Mouse (Mus musculus) hindbrain, embryonic 11.5 days (tissue): Measurements from ENCODE around the gene Shisa7. TPM values are rescaled to one million over a fixed set of nuclear protein-coding genes. Genes with fewer than 3 reads are reported as not detected.

Source experiments
- ATAC-seq: fragments of 200-750 bp; cut with Nextera tagmentation; 2 replicates; pipeline ENCODE4 v1.8.0; 2017; ENCODE audit warnings: mild to moderate bottlenecking, moderate TSS enrichment, moderate library complexity; ENCODE audit not compliant: low FRiP score
- DNase-seq: peaks from one replicate; pipeline ENCODE4 v3.0.0-alpha.2; 2015; ENCODE audit warnings: low spot score
- H3K27ac ChIP-seq: fragments of 300-500 bp; sonication (generic); 2 replicates; pipeline ENCODE4 v1.5.1; 2014; ENCODE audit warnings: mild to moderate bottlenecking, low read depth, low read length
- H3K27me3 ChIP-seq: fragments of 300-500 bp; sonication (generic); 2 replicates; pipeline ENCODE4 v1.6.1; 2014; ENCODE audit warnings: mild to moderate bottlenecking, low read length, moderate library complexity, mixed read lengths; ENCODE audit not compliant: control insufficient read depth, insufficient read depth
- H3K36me3 ChIP-seq: fragments of 300-500 bp; sonication (generic); 2 replicates; pipeline ENCODE4 v1.6.1; 2014; ENCODE audit warnings: mild to moderate bottlenecking, low read length, moderate library complexity, mixed read lengths; ENCODE audit not compliant: control insufficient read depth, insufficient read depth
- H3K4me1 ChIP-seq: fragments of 300-500 bp; sonication (generic); replicated peaks from 2 replicates; pipeline ENCODE4 v1.6.1; 2014; ENCODE audit warnings: low read length, mixed read lengths; ENCODE audit not compliant: control insufficient read depth, insufficient read depth
- H3K4me2 ChIP-seq: fragments of 300-500 bp; sonication (generic); replicated peaks from 2 replicates; pipeline ENCODE4 v1.6.1; 2014; ENCODE audit warnings: mild to moderate bottlenecking, low read depth, low read length
- H3K4me3 ChIP-seq: fragments of 300-500 bp; sonication (generic); 2 replicates; pipeline ENCODE4 v1.5.1; 2014; ENCODE audit warnings: low read depth, low read length
- H3K9ac ChIP-seq: fragments of 300-500 bp; sonication (generic); 2 replicates; pipeline ENCODE4 v1.6.1; 2014; ENCODE audit warnings: low read depth, low read length
- H3K9me3 ChIP-seq: fragments of 300-500 bp; sonication (generic); 2 replicates; pipeline ENCODE4 v1.6.1; 2016; ENCODE audit warnings: low read length; ENCODE audit not compliant: control insufficient read depth
- WGBS: fragments of 180-500 bp; shearing (Covaris S2); extraction: QIAGEN DNeasy Blood & Tissue Kit; methylation state at CpG from one replicate; pipeline ENCODE4 v1.1.7; 2014; 5-methylcytosine and 5-hydroxymethylcytosine counted together
- polyA plus RNA-seq: library from polyadenylated mRNA; unstranded; fragments of >200 nt; fragmentation: Nextera tagmentation; extraction: Ambion mirVana; gene quantifications from 2 replicates; pipeline ENCODE4 v1.2.1, GENCODE M21; 2014

Shisa7 gene
- polyA plus RNA-seq, 1 experiment from 2014 or later, result 4.1 TPM

DNA sequence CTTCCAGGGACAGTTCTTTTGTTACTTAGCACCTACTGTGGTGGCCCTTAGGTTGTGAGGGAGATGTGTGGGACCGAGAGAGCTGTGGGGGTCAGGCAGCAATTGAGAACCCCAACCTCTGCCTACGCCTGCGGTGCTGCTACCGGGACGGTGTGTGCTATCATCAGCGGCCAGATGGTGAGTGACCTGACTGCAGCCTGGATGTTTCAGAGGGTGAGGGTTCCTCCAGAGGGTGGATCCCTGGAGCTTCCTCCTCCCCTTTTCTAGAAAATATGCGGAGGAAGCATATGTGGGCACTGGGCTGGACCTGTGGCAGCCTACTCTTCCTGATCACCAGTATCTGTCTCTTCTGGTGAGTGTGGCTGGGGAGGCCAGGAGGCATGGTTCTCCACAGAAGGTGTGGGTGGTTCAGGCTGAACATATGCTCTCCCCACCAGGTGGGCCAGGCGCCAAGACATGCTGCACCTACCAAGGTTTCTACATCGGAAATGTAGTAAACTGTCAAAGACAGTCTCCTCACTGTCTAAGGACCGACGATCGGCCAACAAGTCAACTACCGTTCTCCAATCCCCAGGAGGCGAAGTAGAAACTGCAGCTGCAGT, 60.7 kb downstream of the Shisa7 start:
- no peak for ATAC-seq
- H3K4me3 ChIP-seq, result no peak overlapping the region
- no peak for DNase-seq
- H3K27me3 ChIP-seq, result peaks cover 5% of the 10 kb centered on the region
- H3K4me2 ChIP-seq, result no peak overlapping the region
- no peak overlapping the region for H3K9ac ChIP-seq
- no peaks in the 10 kb centered on the region for H3K36me3 ChIP-seq
- WGBS, result 79% methylated on average over 14 of the region's 14 CpGs
- no peaks in the 10 kb centered on the region for H3K9me3 ChIP-seq
- H3K4me1 ChIP-seq, result no peaks in the 10 kb centered on the region
- no peak overlapping the region for H3K27ac ChIP-seq

DNA sequence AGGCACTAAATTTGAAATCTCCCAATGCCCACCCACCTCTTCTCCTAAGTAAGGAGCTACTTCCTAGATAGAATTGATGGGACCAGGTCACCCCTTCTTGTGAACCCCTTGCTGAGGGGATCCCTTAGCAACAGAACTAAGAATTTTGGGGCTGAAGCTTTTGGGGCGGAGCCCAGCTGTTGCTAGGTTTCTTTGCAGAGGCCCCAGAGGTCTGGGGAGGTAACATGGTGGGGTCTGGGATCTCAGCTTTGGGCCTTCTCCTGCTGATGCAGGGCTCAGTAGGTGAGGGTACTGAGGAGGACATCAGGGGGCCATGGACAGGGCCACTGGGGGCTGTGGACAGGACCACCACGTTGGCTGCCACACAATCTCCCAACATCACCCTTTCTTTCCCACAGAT, 61.7 kb downstream of the Shisa7 start, which contains the start of the genes Il11 and Tmem190:
TSS of gene Il11 (minus strand) at position 101 of the 400 bp plus-strand sequence.
TSS of gene Tmem190 (plus strand) at position 179 of the 400 bp plus-strand sequence.
- Histone ChIP-seq H3K9me3 (no peaks in the 10 kb centered on the region), H3K4me3 (no peak within 1 kb of the TSS), H3K36me3 (no peaks in the 10 kb centered on the region), H3K27me3 (peaks cover 14% of the 10 kb centered on the region), H3K27ac (no peak within 1 kb of the TSS), H3K4me2 (no peak within 1 kb of the TSS), H3K9ac (no peak within 1 kb of the TSS), H3K4me1 (no peaks in the 10 kb centered on the region)
- DNase-seq (no peak), ATAC-seq (no peak)
- WGBS, result 75% methylated on average over 2 of the region's 2 CpGs

DNA sequence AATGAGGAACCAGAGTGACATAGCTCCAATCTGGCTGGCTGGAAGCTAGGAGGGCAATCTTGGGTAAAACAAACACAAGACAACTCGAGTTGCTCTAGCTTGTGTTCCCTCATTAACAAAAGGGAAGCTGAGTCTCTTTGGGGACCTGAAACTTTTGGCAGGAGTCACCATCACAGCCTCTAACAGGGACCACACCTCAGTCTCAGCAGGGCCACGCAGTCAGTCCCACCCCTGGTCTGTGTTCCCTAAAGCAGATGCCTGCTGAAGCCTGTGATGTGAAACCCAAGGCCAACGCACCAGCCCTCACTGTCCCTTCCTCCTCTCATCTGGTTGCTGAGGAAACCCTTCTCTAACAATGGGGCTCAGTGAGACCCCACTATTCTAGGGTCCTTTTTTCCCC, 62.4 kb downstream of the Shisa7 start:
- no peak for DNase-seq
- no peak overlapping the region for H3K9ac ChIP-seq
- no peak overlapping the region for H3K4me3 ChIP-seq
- H3K9me3 ChIP-seq, result no peaks in the 10 kb centered on the region
- no peak overlapping the region for H3K27ac ChIP-seq
- no peak overlapping the region for H3K4me2 ChIP-seq
- H3K27me3 ChIP-seq, result peaks cover 21% of the 10 kb centered on the region
- no peaks in the 10 kb centered on the region for H3K4me1 ChIP-seq
- WGBS, result 56% methylated on average over 3 of the region's 3 CpGs
- no peak for ATAC-seq
- H3K36me3 ChIP-seq, result no peaks in the 10 kb centered on the region

DNA sequence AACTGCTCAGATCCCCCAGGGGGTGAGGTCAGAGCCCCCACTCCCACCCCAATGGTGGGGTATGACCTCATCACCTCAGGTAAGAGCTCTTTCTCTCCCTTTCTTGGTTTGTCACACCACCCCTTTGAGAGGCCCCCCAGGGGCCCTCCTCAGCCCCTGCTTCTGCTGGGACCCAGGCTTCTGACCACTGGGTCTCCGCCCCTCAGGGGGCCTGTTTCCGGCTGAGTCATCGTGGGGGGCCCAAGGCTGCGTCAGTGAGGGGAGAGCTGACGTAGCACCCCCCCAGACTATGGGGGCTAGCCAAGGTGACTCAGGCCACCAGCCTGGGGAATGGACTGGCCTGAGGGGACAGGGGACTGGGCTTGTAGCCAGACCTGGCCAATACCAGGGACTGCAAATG, 64.6 kb downstream of the Shisa7 start:
- ATAC-seq (no peak), DNase-seq (no peak)
- Histone ChIP-seq H3K4me1 (peaks cover 3% of the 10 kb centered on the region; the same call in 1 of the 2 replicates), H3K36me3 (no peaks in the 10 kb centered on the region), H3K9ac (no peak overlapping the region), H3K27ac (no peak overlapping the region), H3K4me3 (no peak overlapping the region), H3K27me3 (peaks cover 40% of the 10 kb centered on the region), H3K4me2 (no peak overlapping the region), H3K9me3 (no peaks in the 10 kb centered on the region)
- WGBS, result 29% methylated on average over 3 of the region's 5 CpGs

DNA sequence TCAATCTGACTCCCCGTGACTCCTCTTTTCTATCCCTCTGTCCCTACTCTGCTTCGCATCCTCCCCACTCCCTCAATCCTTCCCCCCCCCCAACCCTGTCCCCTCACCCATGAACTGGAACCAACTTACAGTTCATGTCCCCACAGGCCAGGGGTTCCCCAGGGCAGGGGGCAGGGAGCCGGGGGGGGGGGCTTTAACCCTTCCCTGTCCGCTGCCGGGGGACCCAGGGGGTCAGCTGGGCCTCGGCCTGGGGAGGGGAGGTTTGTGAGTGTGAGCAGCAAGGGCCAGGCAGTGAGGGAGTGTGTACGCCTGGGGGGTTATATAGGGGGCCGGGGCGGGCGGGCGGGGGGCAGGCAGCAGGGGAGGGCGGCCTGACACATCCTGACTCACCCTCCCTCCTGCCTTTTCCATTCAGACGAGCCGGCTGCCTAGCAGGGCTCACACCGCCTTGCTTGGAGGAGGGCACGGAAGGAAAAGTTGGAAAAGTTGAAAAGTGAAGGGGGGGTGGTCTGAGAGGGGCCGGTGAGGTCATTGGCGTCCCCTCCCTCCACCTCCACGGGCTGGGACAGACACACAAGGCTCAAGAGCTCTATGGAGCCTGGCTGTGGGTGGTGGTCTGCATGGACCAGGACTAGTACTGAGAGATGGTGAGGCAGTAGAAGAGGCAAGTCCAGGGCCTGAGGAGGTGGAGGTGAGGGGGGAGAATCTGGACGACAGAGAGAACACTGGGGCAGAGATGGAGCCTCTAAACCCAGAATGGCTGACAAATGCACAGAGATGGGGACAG, 66.5 kb downstream of the Shisa7 start:
- H3K9ac ChIP-seq, result no peak overlapping the region
- DNase-seq (no peak), ATAC-seq (0 out of 2 replicates have a peak, but pooled peaks have one; percentile 11)
- H3K4me1 ChIP-seq, result peaks cover 3% of the 10 kb centered on the region; the same call in 1 of the 2 replicates
- H3K27me3 ChIP-seq, result peaks cover 40% of the 10 kb centered on the region
- no peak overlapping the region for H3K4me3 ChIP-seq
- H3K4me2 ChIP-seq, result no peak overlapping the region
- H3K27ac ChIP-seq, result no peak overlapping the region
- H3K36me3 ChIP-seq, result no peaks in the 10 kb centered on the region
- no peaks in the 10 kb centered on the region for H3K9me3 ChIP-seq
- 6% methylated on average over 17 of the region's 20 CpGs for WGBS

DNA sequence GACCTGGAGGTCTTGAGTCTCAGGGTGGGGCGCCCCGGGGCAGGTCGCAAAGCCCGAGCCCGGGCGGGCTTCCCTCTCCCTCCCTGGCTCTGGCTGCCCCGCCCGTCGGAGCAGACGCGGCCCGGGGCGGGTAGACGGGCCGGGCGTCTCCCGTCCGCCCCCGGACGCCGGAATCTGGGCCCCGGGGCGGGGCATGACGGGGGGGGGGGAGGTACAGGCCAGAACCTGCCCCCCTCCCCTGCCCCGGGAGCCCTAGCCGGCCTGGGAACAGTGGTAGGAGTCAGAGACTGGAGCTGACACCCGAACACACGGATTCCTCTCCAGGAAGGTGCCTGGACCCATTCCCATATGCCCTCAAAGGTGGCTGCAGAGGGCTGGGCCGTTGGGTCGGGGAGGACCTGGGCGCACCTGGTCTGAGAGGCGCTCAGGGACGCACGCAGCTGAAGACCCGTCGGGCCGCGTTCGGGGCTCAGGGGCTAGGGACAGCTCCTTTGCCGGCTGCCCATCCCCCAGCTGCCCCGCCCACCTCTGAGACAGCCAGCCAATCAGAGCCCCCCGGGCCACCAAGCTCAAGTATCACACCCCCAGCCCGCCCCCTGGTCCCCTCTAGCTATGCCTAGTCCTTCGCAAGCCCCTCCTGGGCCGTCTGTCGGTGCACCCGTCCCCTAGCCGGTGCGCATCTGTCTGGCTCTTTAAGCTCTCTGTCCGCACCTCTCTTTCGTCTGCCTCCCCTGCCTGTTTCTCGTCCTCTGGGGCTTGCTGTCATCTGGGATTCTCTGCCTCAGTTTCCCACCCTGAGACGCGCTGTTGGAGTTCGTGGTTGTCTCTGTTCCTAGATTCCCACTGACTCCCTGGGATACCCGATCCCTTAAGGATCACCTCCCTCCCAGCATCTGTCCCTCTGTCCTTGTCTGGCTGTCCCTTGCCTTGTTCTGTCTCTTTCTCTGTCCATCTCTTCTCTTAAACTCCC, 67.3 kb downstream of the Shisa7 start:
- peak; percentile 86 for ATAC-seq
- Histone ChIP-seq H3K4me3 (peak overlapping the region; percentile 16), H3K36me3 (no peaks in the 10 kb centered on the region), H3K9ac (peak overlapping the region; percentile 21; the same call in 1 of the 2 replicates), H3K27ac (no peak overlapping the region), H3K27me3 (peaks cover 40% of the 10 kb centered on the region), H3K9me3 (no peaks in the 10 kb centered on the region), H3K4me1 (peaks cover 3% of the 10 kb centered on the region; the same call in 1 of the 2 replicates), H3K4me2 (peak overlapping the region; percentile 36)
- 1% methylated on average over 45 of the region's 56 CpGs for WGBS
- peak; percentile 78 for DNase-seq

DNA sequence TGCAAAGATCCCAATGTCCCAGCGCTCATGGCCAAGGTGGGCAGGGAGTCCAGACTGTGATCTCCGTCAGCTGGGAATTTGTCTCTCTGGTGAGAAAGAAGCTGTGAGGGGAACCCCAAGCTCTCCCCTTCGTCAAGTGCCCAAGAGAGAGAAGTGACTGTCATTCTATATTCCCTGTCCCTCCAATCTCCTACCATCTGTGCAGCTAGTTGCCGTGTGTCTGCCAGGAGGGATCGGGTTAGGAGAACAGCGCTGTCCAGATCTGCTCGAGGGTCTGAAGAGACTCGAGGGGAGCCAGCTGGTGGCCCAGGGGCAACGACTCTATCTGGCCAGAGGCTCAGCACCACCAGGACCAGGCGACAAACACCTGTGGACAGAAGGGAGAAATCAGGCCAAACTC, 68.4 kb downstream of the Shisa7 start:
- WGBS, result 55% methylated on average over 10 of the region's 10 CpGs
- H3K27me3 ChIP-seq, result peaks cover 40% of the 10 kb centered on the region
- peaks cover 3% of the 10 kb centered on the region; the same call in 1 of the 2 replicates for H3K4me1 ChIP-seq

More for the DNA sequence above, 68.4 kb downstream of the Shisa7 start:
- ATAC-seq (no peak), DNase-seq (no peak)
- no peak overlapping the region for H3K4me2 ChIP-seq
- no peak overlapping the region for H3K9ac ChIP-seq
- no peaks in the 10 kb centered on the region for H3K36me3 ChIP-seq
- H3K4me3 ChIP-seq, result no peak overlapping the region
- no peaks in the 10 kb centered on the region for H3K9me3 ChIP-seq
- no peak overlapping the region for H3K27ac ChIP-seq
